Mouse (Mus musculus): Measurements from ENCODE around the gene Ndufs8. TPM values are rescaled to one million over a fixed set of nuclear protein-coding genes. Genes with fewer than 3 reads are reported as not detected.
"Not testable (repeated sequence)": the region's sequence is repeated elsewhere in the genome, so short reads cannot be mapped to it uniquely, and the experiment has no call there.

The Ndufs8 gene
- polyA plus RNA-seq (2016; fragmentation: Nextera tagmentation; extraction: Ambion mirVana), result 242 and 257 TPM in 2 replicates

DNA sequence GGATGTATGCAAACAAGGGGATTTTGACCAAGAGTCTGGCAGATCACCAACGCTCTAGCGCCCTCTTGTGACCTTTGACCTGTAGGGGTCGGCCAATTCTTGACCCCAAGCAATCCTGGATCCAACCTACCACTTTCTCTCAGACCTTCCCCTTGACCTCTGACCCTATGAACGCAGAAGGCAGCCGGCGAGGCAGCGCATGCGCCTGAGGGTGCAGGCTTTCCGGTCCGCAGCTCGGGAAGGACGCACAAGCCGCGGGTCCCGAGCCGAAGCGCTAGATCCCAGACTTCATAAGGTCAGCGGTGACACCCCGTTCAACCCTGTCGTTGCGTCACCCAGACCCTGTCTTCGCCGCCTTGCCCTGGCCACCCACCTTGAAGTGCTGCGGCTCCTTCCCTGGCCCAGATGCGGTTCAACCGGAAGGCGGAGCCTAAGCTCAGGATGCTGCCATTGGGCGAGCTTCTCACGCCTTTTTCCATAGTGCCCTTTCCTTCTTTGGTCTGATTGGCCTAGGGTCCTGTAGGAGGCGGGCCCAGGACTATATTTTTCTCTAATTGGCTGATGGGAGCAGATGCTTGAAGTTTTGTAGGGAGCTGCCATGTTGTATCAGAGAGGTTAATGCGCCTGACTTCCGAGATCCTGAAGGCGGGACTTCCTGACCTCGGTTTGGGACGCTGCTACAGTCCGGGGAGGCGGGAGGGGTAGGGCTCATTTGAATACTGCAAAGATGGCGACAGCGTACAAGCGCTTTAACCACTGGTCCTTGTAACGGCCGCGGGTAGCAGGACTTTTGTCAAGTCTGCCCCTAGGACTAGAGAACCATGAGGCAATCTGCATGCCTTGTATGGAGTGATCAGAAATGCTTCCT, at the start of gene Ndufs8:
Ndufs8 (minus strand) TSS at position 438 of the 868 bp plus-strand sequence.
- H3K4me1 ChIP-seq (replicated peaks), result peaks cover 21% of the 10 kb centered on the region
- peak; percentile 97 for ATAC-seq (ENCODE audit: insufficient number of reproducible peaks, insufficient read depth, low FRiP score, low TSS enrichment, low read depth)
- H3K9me3 ChIP-seq, result no peaks in the 10 kb centered on the region
- H3K4me2 ChIP-seq, result peak within 1 kb of the TSS; percentile 69
- H3K4me3 ChIP-seq (replicated peaks), result peak within 1 kb of the TSS; percentile 62
- peak within 1 kb of the TSS; percentile 77 for H3K27ac ChIP-seq
- peaks cover 37% of the 10 kb centered on the region for H3K36me3 ChIP-seq
- H3K27me3 ChIP-seq, result no peaks in the 10 kb centered on the region
- WGBS, result under 1% methylated on average over 43 of the region's 43 CpGs
- peak within 1 kb of the TSS; percentile 67 for H3K9ac ChIP-seq (replicated peaks)

DNA sequence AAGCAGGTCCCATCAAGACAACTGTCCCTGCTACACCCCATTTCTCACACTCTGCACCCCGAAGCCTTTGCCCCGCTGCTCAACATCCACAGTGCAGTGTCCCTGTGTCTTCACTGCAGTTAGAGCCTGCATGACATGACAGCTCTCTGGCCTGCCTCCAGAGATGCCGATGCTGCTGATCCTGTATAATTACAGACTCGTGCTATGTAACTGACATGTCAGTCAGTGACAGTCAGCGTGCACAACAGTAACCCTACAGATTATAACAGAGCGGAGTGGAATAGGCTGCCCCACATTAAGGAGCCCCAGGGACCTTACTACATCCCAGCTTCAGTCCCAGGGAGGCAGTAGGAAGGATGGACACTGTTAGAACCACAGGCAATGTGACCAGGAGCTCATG, 49.2 kb upstream of the Ndufs8 start:
- 86% methylated on average over 6 of the region's 6 CpGs for WGBS
- H3K4me2 ChIP-seq; H3K4me3 ChIP-seq (replicated peaks); H3K4me1 ChIP-seq (replicated peaks); H3K9ac ChIP-seq (replicated peaks); ATAC-seq (ENCODE audit: insufficient number of reproducible peaks, insufficient read depth, low FRiP score, low TSS enrichment, low read depth); H3K27me3 ChIP-seq; H3K9me3 ChIP-seq; H3K27ac ChIP-seq; H3K36me3 ChIP-seq: not testable (repeated sequence)

DNA sequence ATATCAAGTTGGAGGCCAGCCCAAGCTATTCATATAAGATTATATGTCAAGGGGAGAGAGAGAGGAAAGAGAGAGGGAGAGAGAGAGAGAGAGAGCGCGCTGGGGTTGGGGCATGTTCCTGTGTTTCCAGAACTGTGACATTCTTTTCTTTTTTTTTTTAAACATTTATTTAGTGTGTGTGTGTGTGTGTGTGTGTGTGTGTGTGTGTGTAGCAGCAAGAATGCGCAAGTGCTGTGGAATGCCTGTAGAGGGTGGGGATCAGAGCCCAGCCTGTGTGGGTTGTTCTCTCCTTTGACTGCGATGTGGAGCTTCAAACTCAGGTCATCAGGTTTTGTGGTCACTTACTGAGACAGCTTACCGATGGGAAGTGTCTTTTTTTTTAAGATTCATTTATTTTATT, 47.6 kb upstream of the Ndufs8 start:
- WGBS, result 82% methylated on average over 5 of the region's 5 CpGs

DNA sequence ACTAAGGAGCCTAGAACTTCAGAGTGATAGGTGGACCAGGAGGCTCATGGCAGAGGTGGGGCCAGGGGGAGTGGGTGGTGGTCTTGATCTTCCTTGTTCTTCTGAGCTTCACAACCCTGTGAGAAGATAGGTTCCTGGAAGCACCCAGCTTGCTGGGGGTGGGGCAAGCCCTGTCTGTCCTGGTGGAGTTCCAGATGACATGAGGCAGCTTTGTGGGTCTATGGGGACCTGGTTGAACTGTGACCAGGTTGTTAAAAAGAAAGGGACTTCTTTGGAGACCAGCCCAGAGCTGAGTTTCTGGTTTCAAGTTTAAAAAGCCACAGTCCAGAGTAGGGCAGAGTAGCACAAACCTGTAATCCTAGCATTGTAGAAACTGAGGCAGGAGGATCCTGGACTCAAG, 46.5 kb upstream of the Ndufs8 start:
- Histone ChIP-seq H3K36me3 (no peaks in the 10 kb centered on the region), H3K9me3 (no peaks in the 10 kb centered on the region), H3K4me2 (no peak overlapping the region), H3K27ac (no peak overlapping the region), H3K9ac (replicated peaks) (no peak overlapping the region), H3K4me1 (replicated peaks) (no peaks in the 10 kb centered on the region), H3K27me3 (no peaks in the 10 kb centered on the region), H3K4me3 (replicated peaks) (no peak overlapping the region)
- ATAC-seq (ENCODE audit: insufficient number of reproducible peaks, insufficient read depth, low FRiP score, low TSS enrichment, low read depth), result no peak

More for the DNA sequence above, 47.6 kb upstream of the Ndufs8 start:
- Histone ChIP-seq H3K9me3 (no peaks in the 10 kb centered on the region), H3K4me3 (replicated peaks) (no peak overlapping the region), H3K36me3 (no peaks in the 10 kb centered on the region), H3K27me3 (no peaks in the 10 kb centered on the region), H3K4me1 (replicated peaks) (no peaks in the 10 kb centered on the region), H3K9ac (replicated peaks) (no peak overlapping the region), H3K4me2 (no peak overlapping the region), H3K27ac (no peak overlapping the region)
- ATAC-seq (ENCODE audit: insufficient number of reproducible peaks, insufficient read depth, low FRiP score, low TSS enrichment, low read depth), result no peak

DNA sequence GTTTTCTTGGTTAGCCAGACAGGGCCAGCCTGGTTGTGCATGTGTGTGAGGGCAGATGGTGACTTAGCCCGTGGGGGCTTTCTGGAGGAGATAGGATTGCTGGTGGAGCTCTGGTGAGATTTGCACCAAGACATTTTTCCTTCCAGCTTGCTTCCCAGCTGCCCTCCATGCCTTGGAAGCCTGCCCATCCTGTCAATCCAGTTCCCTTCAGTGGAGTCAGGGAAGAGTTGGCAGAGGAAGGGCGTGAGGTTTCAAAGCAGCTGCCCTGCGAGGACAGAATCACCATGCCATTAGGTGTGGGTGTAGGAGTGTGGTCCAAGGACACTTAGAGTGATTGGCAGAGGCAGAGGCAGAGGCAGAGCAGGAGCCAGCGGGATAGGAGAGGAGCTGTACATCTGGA, 45.9 kb upstream of the Ndufs8 start, which contains the start of gene Aldh3b3:
Aldh3b3 (plus strand) TSS at position 176 of the 400 bp plus-strand sequence.
- no peaks in the 10 kb centered on the region for H3K27me3 ChIP-seq
- no peaks in the 10 kb centered on the region for H3K9me3 ChIP-seq
- no peaks in the 10 kb centered on the region for H3K4me1 ChIP-seq (replicated peaks)
- H3K4me3 ChIP-seq (replicated peaks), result no peak within 1 kb of the TSS
- 70% methylated on average over 4 of the region's 4 CpGs for WGBS
- no peak for ATAC-seq (ENCODE audit: insufficient number of reproducible peaks, insufficient read depth, low FRiP score, low TSS enrichment, low read depth)
- H3K9ac ChIP-seq (replicated peaks), result no peak within 1 kb of the TSS
- H3K4me2 ChIP-seq, result no peak within 1 kb of the TSS
- no peaks in the 10 kb centered on the region for H3K36me3 ChIP-seq
- H3K27ac ChIP-seq, result no peak within 1 kb of the TSS

DNA sequence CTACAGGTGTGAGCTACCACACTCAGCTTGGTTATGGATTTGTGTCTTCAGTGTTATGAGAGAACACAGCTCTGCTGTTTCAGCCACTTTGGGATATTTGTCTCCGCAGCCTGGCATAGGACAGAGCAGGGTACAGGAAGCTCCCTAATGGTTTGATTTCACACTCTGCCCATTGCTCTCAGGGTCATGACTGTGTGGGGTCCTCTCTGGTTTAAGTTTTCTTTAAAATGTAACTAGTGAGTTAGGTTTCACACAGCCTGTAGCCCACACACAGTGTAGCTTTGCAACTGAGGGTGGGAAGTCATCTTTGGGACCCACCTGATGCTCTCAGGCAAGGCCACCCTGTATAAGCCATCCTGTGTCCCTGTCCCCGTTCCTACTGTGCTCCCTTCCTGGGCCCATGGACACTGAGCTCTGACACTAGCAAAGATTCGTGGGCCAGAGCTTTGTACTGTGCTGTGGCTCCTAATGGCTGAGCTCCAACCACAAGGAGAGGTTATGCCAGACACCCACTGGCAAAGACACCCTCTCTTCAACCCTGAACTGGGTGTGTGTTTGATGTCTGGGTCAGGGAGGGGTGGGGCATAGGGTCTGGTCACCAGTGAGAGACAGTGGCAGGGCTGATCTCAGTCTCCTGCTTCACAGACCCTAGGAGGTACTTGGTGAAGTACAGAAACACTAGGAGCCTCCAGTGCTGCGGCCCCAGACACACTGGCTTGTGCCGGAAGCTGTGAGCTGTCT, 44.9 kb upstream of the Ndufs8 start:
- not testable (repeated sequence) for ATAC-seq (ENCODE audit: insufficient number of reproducible peaks, insufficient read depth, low FRiP score, low TSS enrichment, low read depth); H3K4me3 ChIP-seq (replicated peaks); H3K4me2 ChIP-seq; H3K4me1 ChIP-seq (replicated peaks); H3K27me3 ChIP-seq; H3K36me3 ChIP-seq; H3K27ac ChIP-seq; H3K9ac ChIP-seq (replicated peaks); H3K9me3 ChIP-seq
- 77% methylated on average over 5 of the region's 5 CpGs for WGBS

DNA sequence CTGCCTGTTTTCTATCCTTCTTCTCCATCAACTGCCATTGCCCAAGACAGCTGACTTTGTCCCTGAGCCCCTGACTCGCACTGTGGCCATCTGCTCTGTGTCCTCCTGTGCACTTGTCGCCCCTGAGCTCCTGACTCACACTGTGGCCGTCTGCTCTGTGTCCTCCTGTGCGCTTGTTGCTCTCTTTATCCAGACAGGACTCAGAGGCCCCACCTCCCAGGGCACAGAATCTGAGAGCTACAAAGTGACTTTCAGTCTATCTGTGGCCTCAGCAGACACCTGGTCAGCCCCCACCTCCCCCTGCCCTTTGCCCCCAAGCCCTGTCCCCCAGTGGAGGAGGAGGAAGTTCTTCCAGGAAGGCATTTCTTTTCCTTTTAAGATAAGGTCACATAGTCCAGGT, 43.2 kb upstream of the Ndufs8 start:
- WGBS, result 51% methylated on average over 4 of the region's 4 CpGs
- H3K27me3 ChIP-seq, result no peaks in the 10 kb centered on the region
- no peaks in the 10 kb centered on the region for H3K4me1 ChIP-seq (replicated peaks)
- no peak overlapping the region for H3K27ac ChIP-seq
- no peaks in the 10 kb centered on the region for H3K36me3 ChIP-seq
- H3K9ac ChIP-seq (replicated peaks), result no peak overlapping the region
- H3K9me3 ChIP-seq, result no peaks in the 10 kb centered on the region
- H3K4me3 ChIP-seq (replicated peaks), result no peak overlapping the region
- H3K4me2 ChIP-seq, result no peak overlapping the region
- ATAC-seq (ENCODE audit: insufficient number of reproducible peaks, insufficient read depth, low FRiP score, low TSS enrichment, low read depth), result no peak

DNA sequence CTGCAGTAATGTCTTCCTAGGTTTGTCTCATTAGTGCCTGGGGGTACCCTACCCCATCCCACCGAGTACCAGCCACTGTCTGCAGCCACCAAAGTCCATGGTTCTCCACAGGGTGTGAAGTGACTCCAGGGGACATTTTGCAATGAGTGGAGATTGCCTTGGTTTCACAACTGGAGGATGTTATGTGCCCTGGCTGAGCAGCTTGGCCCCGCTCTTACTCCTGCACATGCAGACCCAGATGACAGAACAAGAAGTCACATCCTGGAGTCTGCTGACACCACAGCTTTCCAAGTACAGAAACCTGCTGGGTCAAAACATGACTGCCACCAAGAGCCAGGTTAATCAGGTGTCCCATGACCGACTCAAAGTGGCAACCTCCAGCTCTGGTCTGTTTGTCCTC, 42.5 kb upstream of the Ndufs8 start:
- Histone ChIP-seq H3K36me3 (no peaks in the 10 kb centered on the region), H3K27ac (no peak overlapping the region), H3K27me3 (no peaks in the 10 kb centered on the region), H3K9me3 (no peaks in the 10 kb centered on the region), H3K4me2 (no peak overlapping the region), H3K4me1 (replicated peaks) (no peaks in the 10 kb centered on the region), H3K9ac (replicated peaks) (no peak overlapping the region), H3K4me3 (replicated peaks) (no peak overlapping the region)
- WGBS, result 73% methylated on average over 3 of the region's 3 CpGs
- ATAC-seq (ENCODE audit: insufficient number of reproducible peaks, insufficient read depth, low FRiP score, low TSS enrichment, low read depth), result no peak

DNA sequence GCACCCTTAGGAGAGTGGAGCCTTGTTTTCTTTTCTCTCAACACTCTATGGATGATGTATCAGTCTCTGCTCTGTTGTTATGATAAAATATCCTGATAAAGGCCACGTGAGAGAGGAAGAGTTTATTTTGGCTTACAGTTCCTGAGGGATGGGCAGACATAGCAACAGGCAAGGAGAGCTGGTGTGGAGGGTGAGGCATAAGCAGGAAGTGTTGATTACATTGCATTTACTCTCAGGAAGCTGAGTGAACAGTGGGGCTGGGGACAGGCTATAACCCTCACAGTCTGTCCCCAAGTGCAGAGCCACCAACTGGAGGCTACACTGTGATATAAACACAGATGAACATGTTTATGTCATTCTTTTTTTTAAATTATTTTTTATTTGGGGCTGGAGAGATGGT, 39.5 kb upstream of the Ndufs8 start:
- Histone ChIP-seq H3K27me3 (no peaks in the 10 kb centered on the region), H3K4me3 (replicated peaks) (no peak overlapping the region), H3K9ac (replicated peaks) (no peak overlapping the region), H3K4me2 (no peak overlapping the region), H3K4me1 (replicated peaks) (no peaks in the 10 kb centered on the region), H3K27ac (no peak overlapping the region), H3K36me3 (no peaks in the 10 kb centered on the region), H3K9me3 (no peaks in the 10 kb centered on the region)
- 48% methylated on average over 1 of the region's 1 CpGs for WGBS
- no peak for ATAC-seq (ENCODE audit: insufficient number of reproducible peaks, insufficient read depth, low FRiP score, low TSS enrichment, low read depth)

DNA sequence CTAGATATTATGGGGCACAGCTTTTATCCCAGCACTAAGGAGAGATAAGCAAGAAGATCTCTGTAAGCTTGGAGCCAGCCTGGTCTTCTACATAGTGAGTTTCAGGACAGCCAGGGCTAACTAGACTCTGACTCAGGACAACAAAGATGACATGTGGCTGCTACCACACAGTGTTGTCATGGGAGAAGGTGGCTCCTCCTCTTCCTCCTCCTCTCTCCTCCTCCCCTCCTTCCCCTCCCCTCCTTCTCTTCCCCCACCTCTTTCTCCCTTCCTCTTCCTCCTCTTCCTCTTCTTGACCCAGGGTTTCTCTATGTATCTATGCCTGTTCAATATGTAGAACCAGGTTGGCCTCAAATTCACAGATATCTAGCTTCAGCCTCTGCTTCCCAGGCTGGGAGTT, 38.9 kb upstream of the Ndufs8 start:
- Histone ChIP-seq H3K9me3 (no peaks in the 10 kb centered on the region), H3K4me3 (replicated peaks) (no peak overlapping the region), H3K36me3 (no peaks in the 10 kb centered on the region), H3K4me1 (replicated peaks) (no peaks in the 10 kb centered on the region), H3K9ac (replicated peaks) (no peak overlapping the region), H3K27ac (no peak overlapping the region), H3K27me3 (no peaks in the 10 kb centered on the region), H3K4me2 (no peak overlapping the region)
- ATAC-seq (ENCODE audit: insufficient number of reproducible peaks, insufficient read depth, low FRiP score, low TSS enrichment, low read depth), result no peak

DNA sequence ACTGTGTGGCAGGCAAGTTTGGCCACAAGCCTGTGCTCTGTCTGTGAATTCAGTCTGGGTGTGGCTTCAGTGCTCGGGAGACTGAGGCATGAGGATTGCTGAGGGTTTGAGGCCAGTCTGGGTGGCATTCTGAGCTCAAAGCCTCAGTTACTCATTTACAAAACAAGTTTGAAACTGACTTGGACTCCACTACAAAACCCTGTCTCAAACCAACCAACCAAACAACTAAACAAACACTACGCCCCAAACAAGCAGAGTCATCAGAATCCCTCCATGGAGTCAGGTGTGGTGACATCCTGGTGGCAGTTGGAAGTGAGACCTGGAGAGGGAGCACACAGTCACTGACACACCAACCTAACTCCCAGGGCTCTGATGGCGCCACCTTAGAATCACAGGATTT, 37.8 kb upstream of the Ndufs8 start:
- no peak for ATAC-seq (ENCODE audit: insufficient number of reproducible peaks, insufficient read depth, low FRiP score, low TSS enrichment, low read depth)

More for the DNA sequence above, 37.8 kb upstream of the Ndufs8 start:
- Histone ChIP-seq H3K9me3 (no peaks in the 10 kb centered on the region), H3K4me1 (replicated peaks) (no peaks in the 10 kb centered on the region), H3K4me2 (no peak overlapping the region), H3K27ac (no peak overlapping the region), H3K9ac (replicated peaks) (no peak overlapping the region), H3K36me3 (no peaks in the 10 kb centered on the region), H3K4me3 (replicated peaks) (no peak overlapping the region), H3K27me3 (no peaks in the 10 kb centered on the region)
- WGBS, result 71% methylated on average over 3 of the region's 3 CpGs
